Mouse (Mus musculus) limb, embryonic 14.5 days (tissue): ENCODE data around the gene Dtymk. TPM values are rescaled to one million over a fixed set of nuclear protein-coding genes. Genes with fewer than 3 reads are reported as not detected.
A peak's percentile ranks its signal among the peaks of the same experiment; 100 is the strongest.

Source experiments
- ATAC-seq: fragments of 200-750 bp; cut with Nextera tagmentation; 2 replicates; pipeline ENCODE4 v1.8.0; 2017; ENCODE audit warnings: low read depth, moderate number of reproducible peaks, moderate TSS enrichment; ENCODE audit not compliant: low FRiP score
- DNase-seq: peaks from one replicate; pipeline ENCODE4 v3.0.0-alpha.2; 2015; ENCODE audit warnings: low spot score
- H3K27ac ChIP-seq: fragments of 300-500 bp; sonication (generic); replicated peaks from 2 replicates; pipeline ENCODE4 v1.5.1; 2014; ENCODE audit warnings: low read depth, mild to moderate bottlenecking, low read length, moderate library complexity, mixed read lengths
- H3K27me3 ChIP-seq: fragments of 300-500 bp; sonication (generic); 2 replicates; pipeline ENCODE4 v1.6.1; 2014; ENCODE audit warnings: low read length, mixed read lengths; ENCODE audit not compliant: control insufficient read depth, insufficient read depth
- H3K36me3 ChIP-seq: fragments of 300-500 bp; sonication (generic); 2 replicates; pipeline ENCODE4 v1.6.1; 2014; ENCODE audit warnings: mild to moderate bottlenecking, low read length, moderate library complexity, mixed read lengths; ENCODE audit not compliant: control insufficient read depth, insufficient read depth
- H3K4me1 ChIP-seq: fragments of 300-500 bp; sonication (generic); 2 replicates; pipeline ENCODE4 v1.6.1; 2014; ENCODE audit warnings: antibody characterized with exemption, low read length, mixed read lengths; ENCODE audit not compliant: control insufficient read depth, insufficient read depth
- H3K4me2 ChIP-seq: fragments of 300-500 bp; sonication (generic); replicated peaks from 2 replicates; pipeline ENCODE4 v1.6.1; 2014; ENCODE audit warnings: low read depth, mild to moderate bottlenecking, low read length, moderate library complexity; ENCODE audit not compliant: severe bottlenecking
- H3K4me3 ChIP-seq: fragments of 300-500 bp; sonication (generic); replicated peaks from 2 replicates; pipeline ENCODE4 v1.5.1; 2014; ENCODE audit warnings: low read length
- H3K9ac ChIP-seq: fragments of 300-500 bp; sonication (generic); 2 replicates; pipeline ENCODE4 v1.6.1; 2014; ENCODE audit warnings: mild to moderate bottlenecking, low read depth, low read length, moderate library complexity; ENCODE audit not compliant: severe bottlenecking
- H3K9me3 ChIP-seq: fragments of 300-500 bp; sonication (generic); 2 replicates; pipeline ENCODE4 v1.6.1; 2016; ENCODE audit warnings: low read length; ENCODE audit not compliant: control insufficient read depth
- POLR2A ChIP-seq: fragments of 200-500 bp; IDR thresholded peaks from 2 replicates; pipeline ENCODE4 v1.8.0; 2012; ENCODE audit warnings: inconsistent platforms, mild to moderate bottlenecking, moderate library complexity, borderline replicate concordance; ENCODE audit not compliant: insufficient read depth, insufficient read length; ENCODE audit errors: extremely low read depth
- WGBS: fragments of 180-500 bp; shearing (Covaris S2); extraction: QIAGEN DNeasy Blood & Tissue Kit; methylation state at CpG from one replicate; pipeline ENCODE4 v1.1.7; 2014; 5-methylcytosine and 5-hydroxymethylcytosine counted together
- polyA plus RNA-seq, 2 experiments: library from polyadenylated mRNA; depleted of rRNA in 1 of 2; stranded (reverse) in 1 of 2; unstranded in 1 of 2; fragments of >200 nt; fragmentation: Nextera tagmentation in 1 of 2; extraction: Ambion mirVana in 1 of 2; gene quantifications; 2 replicates each; pipeline versions ENCODE4 v1.2.1 to v1.2.3; 2012 to 2014

The Dtymk gene
- polyA plus RNA-seq, 2 experiments, result 246 to 279 TPM

DNA sequence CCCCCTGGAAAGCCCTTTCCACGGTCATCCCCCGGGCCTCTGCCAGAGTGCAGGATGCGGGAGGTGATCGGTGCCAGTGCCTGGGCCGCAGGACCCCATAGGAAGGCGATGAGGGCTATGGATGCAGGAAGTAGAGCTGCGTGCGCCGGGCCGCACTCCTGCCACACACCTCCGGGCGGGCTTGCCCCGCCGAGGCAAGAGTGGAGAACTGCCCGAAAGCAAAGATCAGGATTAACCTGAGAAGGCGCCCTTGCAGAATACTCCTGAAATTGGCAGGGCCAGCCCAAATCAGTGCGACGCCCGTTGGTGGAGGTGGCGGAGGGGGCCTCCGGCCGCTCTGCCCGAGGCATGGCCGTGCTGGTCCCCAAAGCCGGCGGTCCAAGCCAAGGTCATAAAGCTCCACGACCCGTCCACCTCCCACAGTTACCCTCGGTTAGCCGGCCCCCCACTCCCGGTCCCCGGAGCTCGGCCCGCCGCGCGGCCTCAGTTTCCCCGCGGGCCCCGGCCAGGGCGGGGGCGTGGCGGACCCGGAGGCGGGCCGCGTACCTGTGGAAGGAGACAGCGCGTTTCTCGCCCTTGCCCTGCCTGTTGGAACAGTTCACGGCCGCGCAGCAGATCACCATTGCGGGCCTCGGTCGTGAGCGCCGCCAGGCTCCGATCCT is 47.7 kb downstream of the Dtymk start:
- H3K4me2 ChIP-seq, result peak overlapping the region; percentile 74
- H3K4me1 ChIP-seq, result peaks cover 20% of the 10 kb centered on the region
- peak overlapping the region; percentile 78 for H3K27ac ChIP-seq
- H3K9ac ChIP-seq, result peak overlapping the region; percentile 86
- under 1% methylated on average over 37 of the region's 59 CpGs for WGBS
- TF ChIP-seq POLR2A, result no peak
- H3K27me3 ChIP-seq, result no peaks in the 10 kb centered on the region
- ATAC-seq, result peak; percentile 25
- peak overlapping the region; percentile 99 for H3K4me3 ChIP-seq
- H3K36me3 ChIP-seq, result peaks cover 16% of the 10 kb centered on the region
- H3K9me3 ChIP-seq, result no peaks in the 10 kb centered on the region
- DNase-seq, result peak; percentile 4

DNA sequence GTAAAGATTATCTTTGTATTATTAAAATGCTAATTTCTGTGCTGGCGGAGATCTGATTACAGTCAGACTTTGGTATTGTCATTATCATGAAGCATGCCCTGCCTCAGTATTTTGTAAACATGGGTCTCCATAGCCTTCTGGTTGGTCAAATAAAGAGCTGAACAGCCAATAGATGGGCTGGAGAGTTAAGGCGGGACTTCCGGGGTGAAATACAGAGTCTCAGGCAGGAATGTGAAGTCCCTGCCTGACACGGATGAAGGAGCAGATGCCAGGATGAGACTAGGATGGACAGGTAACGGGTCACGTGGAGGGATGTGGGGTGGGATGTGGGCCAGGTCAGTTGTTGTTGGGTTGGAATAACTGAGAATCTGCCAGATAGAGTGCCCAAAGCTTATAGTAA is 50.4 kb downstream of the Dtymk start, which contains the start of gene Atg4b:
Gene Atg4b (plus strand): TSS at position 211 of the 400 bp plus-strand sequence.
- H3K27ac ChIP-seq, result no peak within 1 kb of the TSS
- 87% methylated on average over 6 of the region's 6 CpGs for WGBS
- DNase-seq, result no peak
- H3K9me3 ChIP-seq, result no peaks in the 10 kb centered on the region
- H3K4me1 ChIP-seq, result peaks cover 16% of the 10 kb centered on the region
- H3K27me3 ChIP-seq, result no peaks in the 10 kb centered on the region
- no peak for ATAC-seq
- TF ChIP-seq POLR2A, result no peak
- no peak within 1 kb of the TSS for H3K4me2 ChIP-seq
- H3K36me3 ChIP-seq, result peaks cover 28% of the 10 kb centered on the region
- no peak within 1 kb of the TSS for H3K4me3 ChIP-seq
- H3K9ac ChIP-seq, result no peak within 1 kb of the TSS

DNA sequence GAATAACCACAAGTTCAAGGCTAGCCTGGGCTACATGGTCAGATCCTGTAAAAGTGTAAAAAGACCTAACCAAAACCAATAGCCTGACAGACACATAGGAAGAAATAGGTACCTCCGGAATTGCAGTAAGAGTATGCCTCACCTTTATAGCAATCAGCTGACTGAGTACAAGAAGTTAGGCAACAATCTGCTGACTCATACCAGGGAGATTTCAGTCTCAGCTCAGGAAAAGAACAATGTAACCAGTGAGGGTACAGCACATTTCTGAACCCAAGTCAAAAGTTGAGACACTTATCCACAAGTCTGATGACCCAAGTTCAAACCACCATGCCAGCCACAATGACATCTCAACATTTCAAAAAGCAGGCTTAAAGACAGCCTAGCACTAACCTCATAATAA is 53.2 kb downstream of the Dtymk start:
- H3K4me1 ChIP-seq, result peaks cover 6% of the 10 kb centered on the region
- no peak overlapping the region for H3K27ac ChIP-seq
- ATAC-seq (no peak), DNase-seq (no peak)
- H3K4me2 ChIP-seq, result no peak overlapping the region
- H3K4me3 ChIP-seq, result no peak overlapping the region
- WGBS, result 97% methylated on average over 1 of the region's 1 CpGs
- H3K27me3 ChIP-seq, result no peaks in the 10 kb centered on the region
- H3K36me3 ChIP-seq, result peaks cover 37% of the 10 kb centered on the region
- no peaks in the 10 kb centered on the region for H3K9me3 ChIP-seq
- H3K9ac ChIP-seq, result no peak overlapping the region
- no peak for TF ChIP-seq POLR2A

DNA sequence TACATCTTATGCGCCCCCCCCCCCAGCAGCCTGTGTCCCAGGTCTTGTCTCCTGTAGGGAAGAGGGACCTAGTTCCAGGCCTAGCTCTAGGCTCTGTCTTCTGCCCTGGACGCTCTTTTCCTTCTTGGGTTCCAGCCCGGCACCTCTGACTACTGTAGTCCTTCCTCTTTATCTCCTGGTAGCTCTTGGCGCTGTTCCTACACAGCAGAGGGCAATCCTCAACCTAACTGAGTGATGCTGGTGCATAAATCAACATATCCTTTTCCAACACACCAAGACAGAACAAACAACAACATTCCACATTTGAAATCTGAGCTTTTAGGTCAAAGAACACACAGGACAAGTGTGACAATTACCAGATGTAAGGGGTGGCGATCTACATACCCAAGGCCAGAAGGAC is 55.6 kb downstream of the Dtymk start:
- ATAC-seq, result no peak
- no peaks in the 10 kb centered on the region for H3K9me3 ChIP-seq
- no peaks in the 10 kb centered on the region for H3K27me3 ChIP-seq
- peaks cover 38% of the 10 kb centered on the region for H3K36me3 ChIP-seq
- H3K4me3 ChIP-seq, result no peak overlapping the region
- no peak overlapping the region for H3K27ac ChIP-seq
- H3K9ac ChIP-seq, result no peak overlapping the region
- no peak overlapping the region for H3K4me2 ChIP-seq
- TF ChIP-seq POLR2A, result no peak
- DNase-seq, result no peak
- 86% methylated on average over 5 of the region's 5 CpGs for WGBS
- no peaks in the 10 kb centered on the region for H3K4me1 ChIP-seq

DNA sequence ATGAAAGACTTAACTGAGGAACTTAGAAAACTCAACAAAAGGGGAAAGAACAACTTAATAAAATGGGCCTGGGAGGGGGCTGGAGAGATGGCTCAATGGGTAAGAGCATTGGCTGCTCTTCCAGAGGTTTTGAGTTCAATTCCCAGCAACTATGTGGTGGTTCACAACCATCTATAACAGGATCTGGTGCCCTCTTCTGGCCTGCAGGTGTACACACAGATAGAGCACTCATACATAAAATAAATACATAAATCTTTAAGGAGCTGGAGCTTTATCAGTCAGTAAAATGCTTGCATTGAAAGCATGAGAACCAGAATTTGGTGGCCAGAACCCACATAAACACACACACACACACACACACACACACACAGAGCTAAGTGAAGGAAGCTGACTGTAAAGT is 58.8 kb downstream of the Dtymk start:
- Histone ChIP-seq H3K4me1 (no peaks in the 10 kb centered on the region), H3K9ac (no peak overlapping the region), H3K36me3 (peaks cover 20% of the 10 kb centered on the region; the same call in 1 of the 2 replicates), H3K4me2 (no peak overlapping the region), H3K9me3 (no peaks in the 10 kb centered on the region), H3K4me3 (no peak overlapping the region), H3K27ac (no peak overlapping the region), H3K27me3 (no peaks in the 10 kb centered on the region)
- DNase-seq, result no peak
- TF ChIP-seq POLR2A, result no peak
- no peak for ATAC-seq

Other genes starting within 250 kb of the Dtymk start
- gene Stk25, start 143.3 kb downstream of the Dtymk start, polyA plus RNA-seq (2012; rRNA removed), result 248 and 275 TPM in 2 replicates
- gene Stk25, start 143.3 kb downstream of the Dtymk start, polyA plus RNA-seq (2014; fragmentation: Nextera tagmentation; extraction: Ambion mirVana), result 204 and 217 TPM in 2 replicates
- gene Bok, start 116.3 kb downstream of the Dtymk start, polyA plus RNA-seq (2012; rRNA removed), result 19.2 and 24.6 TPM in 2 replicates
- 31.6 and 34.9 TPM in 2 replicates for gene Bok, start 116.3 kb downstream of the Dtymk start, polyA plus RNA-seq (2014; fragmentation: Nextera tagmentation; extraction: Ambion mirVana)
- 59.1 and 77.8 TPM in 2 replicates for gene Atg4b, start 50.4 kb downstream of the Dtymk start, polyA plus RNA-seq (2012; rRNA removed)
- gene Atg4b, start 50.4 kb downstream of the Dtymk start, polyA plus RNA-seq (2014; fragmentation: Nextera tagmentation; extraction: Ambion mirVana), result 81.8 and 94.0 TPM in 2 replicates
- 59.4 and 62.6 TPM in 2 replicates for gene Thap4, start 47.1 kb downstream of the Dtymk start, polyA plus RNA-seq (2012; rRNA removed)
- 52.3 and 53.3 TPM in 2 replicates for gene Thap4, start 47.1 kb downstream of the Dtymk start, polyA plus RNA-seq (2014; fragmentation: Nextera tagmentation; extraction: Ambion mirVana)
- gene Ing5, start 2.0 kb upstream of the Dtymk start, polyA plus RNA-seq (2012; rRNA removed), result 14.1 and 15.1 TPM in 2 replicates
- 9.9 and 11.7 TPM in 2 replicates for gene Ing5, start 2.0 kb upstream of the Dtymk start, polyA plus RNA-seq (2014; fragmentation: Nextera tagmentation; extraction: Ambion mirVana)
- 25.1 and 34.0 TPM in 2 replicates for gene D2hgdh, start 23.0 kb upstream of the Dtymk start, polyA plus RNA-seq (2012; rRNA removed)
- gene D2hgdh, start 23.0 kb upstream of the Dtymk start, polyA plus RNA-seq (2014; fragmentation: Nextera tagmentation; extraction: Ambion mirVana), result 11.2 and 13.2 TPM in 2 replicates
- 0.23 and 0.54 TPM in 2 replicates for gene Gal3st2, start 59.4 kb upstream of the Dtymk start, polyA plus RNA-seq (2012; rRNA removed)
- 0.08 TPM in 1 of 2 replicates, not detected in the other for gene Gal3st2, start 59.4 kb upstream of the Dtymk start, polyA plus RNA-seq (2014; fragmentation: Nextera tagmentation; extraction: Ambion mirVana)
- 0.18 and 0.50 TPM in 2 replicates for gene Gal3st2b, start 116.4 kb upstream of the Dtymk start, polyA plus RNA-seq (2012; rRNA removed)
- 0.14 TPM in 1 of 2 replicates, not detected in the other for gene Gal3st2b, start 116.4 kb upstream of the Dtymk start, polyA plus RNA-seq (2014; fragmentation: Nextera tagmentation; extraction: Ambion mirVana)
- under 0.01 TPM in 1 of 2 replicates, not detected in the other for gene Gal3st2c, start 188.6 kb upstream of the Dtymk start, polyA plus RNA-seq (2012; rRNA removed)
- gene Gal3st2c, start 188.6 kb upstream of the Dtymk start, polyA plus RNA-seq (2014; fragmentation: Nextera tagmentation; extraction: Ambion mirVana), result not detected in 2 replicates
- 0.04 TPM in 1 of 2 replicates, not detected in the other for gene Neu4, start 218.5 kb upstream of the Dtymk start, polyA plus RNA-seq (2012; rRNA removed)
- not detected in 2 replicates for gene Neu4, start 218.5 kb upstream of the Dtymk start, polyA plus RNA-seq (2014; fragmentation: Nextera tagmentation; extraction: Ambion mirVana)